Mouse (Mus musculus) splenic B cell, adult 2 months (primary cell): ENCODE data around the gene 9530077C05Rik.

ENCODE experiments used
- DNase-seq: peaks from one replicate; pipeline ENCODE4 v3.0.0-alpha.2; 2011; ENCODE audit warnings: low read depth, low spot score
- H3K27me3 ChIP-seq: 2 replicates; pipeline ENCODE4 v1.6.1; 2012; ENCODE audit warnings: mild to moderate bottlenecking, low read length, moderate library complexity, mixed read lengths; ENCODE audit not compliant: control insufficient read depth, poor library complexity, insufficient read depth, severe bottlenecking
- H3K36me3 ChIP-seq: 2 replicates; pipeline ENCODE4 v1.6.1; 2012; ENCODE audit warnings: mild to moderate bottlenecking, low read length, moderate library complexity, mixed read lengths; ENCODE audit not compliant: control insufficient read depth, poor library complexity, insufficient read depth, severe bottlenecking

Gene 9530077C05Rik

DNA sequence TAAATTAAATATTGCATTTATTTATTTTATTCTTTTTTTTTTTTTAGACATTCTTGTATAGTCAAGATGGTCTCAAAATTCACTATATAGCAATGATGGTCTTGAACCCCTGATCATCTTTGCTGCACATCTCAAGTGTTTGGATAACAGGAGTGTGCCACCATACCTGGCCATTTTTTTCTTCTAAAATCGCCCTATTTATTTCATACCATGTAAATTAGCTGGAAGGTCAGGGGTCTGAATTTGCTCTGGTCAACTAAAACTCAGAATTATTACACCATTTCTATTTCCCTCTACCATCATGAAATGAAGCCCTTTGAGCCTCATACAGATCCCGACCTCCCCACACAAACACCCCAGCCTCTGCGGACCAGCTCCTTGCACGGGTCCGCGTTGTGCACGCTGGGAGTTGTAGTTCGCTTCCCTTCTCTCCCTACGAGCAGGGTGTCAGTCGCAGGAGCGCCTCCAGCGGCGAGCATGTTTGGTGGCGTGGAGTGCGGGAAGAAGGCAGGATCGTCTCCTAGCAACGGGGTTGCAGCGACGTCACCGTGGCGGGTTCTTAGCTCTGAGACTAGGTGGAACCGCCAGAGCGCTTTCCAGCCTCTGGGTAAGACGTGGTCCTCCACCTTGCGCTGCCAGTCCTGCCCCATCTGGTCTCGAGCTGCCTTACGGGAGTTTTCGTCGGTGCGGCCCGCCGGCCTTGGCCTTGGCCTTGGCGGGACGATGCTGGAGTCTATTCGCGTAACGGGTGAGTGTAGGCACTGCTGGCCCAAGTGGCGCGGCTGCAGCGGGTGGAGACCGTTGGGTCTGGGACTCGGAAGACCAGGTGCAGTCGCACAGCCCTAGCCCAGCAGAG lies at the start of gene 9530077C05Rik:
Gene 9530077C05Rik (plus strand): TSS at position 512 of the 856 bp plus-strand sequence.
- H3K27me3 ChIP-seq, result no peaks in the 10 kb centered on the region
- H3K36me3 ChIP-seq, result no peaks in the 10 kb centered on the region
- DNase-seq, result peak; percentile 94

DNA sequence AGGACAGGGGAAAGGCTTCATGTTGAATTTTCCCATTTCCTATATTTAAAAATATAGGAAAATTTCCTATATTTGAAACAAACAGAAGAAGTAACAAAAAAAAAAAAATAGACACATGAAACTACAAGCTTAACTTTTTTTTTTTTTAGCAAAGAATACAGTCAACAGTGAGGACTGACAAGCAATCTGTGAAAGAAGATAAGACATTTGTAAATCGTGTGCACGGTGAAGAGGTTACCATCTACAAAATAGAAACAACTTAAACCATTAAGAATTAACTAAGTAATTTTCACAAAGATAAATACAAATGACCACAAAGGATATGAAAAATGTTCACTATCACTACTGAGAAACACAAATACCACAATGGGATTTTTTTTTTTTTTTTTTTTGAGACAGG lies 45.1 kb upstream of the 9530077C05Rik start:
- no peak for DNase-seq
- Histone ChIP-seq H3K27me3 (no peaks in the 10 kb centered on the region), H3K36me3 (peaks cover 2% of the 10 kb centered on the region; the same call in 1 of the 2 replicates)

DNA sequence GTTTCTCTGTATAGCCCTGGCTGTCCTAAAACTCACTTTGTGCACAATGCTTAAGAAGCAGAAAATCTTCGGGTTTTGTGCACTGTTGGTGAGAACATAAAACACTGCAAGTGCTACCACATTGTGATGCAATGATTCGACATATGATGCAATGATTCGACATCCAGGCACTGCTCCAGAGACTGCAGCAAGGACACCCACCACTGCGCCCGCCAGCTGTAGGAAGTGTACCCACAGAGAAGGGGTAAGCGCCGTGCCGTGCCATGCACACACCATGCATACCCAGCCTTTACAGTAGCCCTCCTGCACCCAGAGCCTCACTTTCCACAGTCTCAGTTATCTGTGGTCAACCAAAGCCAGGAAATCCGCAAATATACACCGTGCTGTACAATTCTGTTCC lies 44.7 kb upstream of the 9530077C05Rik start:
- DNase-seq, result no peak
- Histone ChIP-seq H3K36me3 (peaks cover 2% of the 10 kb centered on the region; the same call in 1 of the 2 replicates), H3K27me3 (no peaks in the 10 kb centered on the region)

DNA sequence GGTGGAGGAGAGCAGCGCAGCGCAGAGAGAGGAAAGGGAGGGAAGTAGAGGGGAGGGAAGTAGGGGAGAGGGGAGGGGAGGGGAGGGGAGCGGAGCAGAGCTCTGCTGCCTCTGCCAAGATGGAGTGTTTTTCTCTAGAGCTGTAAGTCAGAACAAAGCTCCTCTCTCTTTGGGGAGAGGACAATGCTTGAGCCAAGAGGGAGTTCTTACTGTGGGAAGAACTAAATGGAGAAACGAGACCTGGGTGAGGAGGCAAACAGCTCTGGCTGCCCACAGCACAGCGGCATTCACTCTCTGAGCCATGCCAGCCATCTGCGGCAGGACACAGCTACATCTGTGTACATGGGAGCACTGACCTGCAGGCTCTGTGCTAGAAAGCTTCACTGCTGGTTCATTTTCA lies 43.3 kb upstream of the 9530077C05Rik start:
- H3K36me3 ChIP-seq, result peaks cover 2% of the 10 kb centered on the region; the same call in 1 of the 2 replicates
- DNase-seq, result no peak

DNA sequence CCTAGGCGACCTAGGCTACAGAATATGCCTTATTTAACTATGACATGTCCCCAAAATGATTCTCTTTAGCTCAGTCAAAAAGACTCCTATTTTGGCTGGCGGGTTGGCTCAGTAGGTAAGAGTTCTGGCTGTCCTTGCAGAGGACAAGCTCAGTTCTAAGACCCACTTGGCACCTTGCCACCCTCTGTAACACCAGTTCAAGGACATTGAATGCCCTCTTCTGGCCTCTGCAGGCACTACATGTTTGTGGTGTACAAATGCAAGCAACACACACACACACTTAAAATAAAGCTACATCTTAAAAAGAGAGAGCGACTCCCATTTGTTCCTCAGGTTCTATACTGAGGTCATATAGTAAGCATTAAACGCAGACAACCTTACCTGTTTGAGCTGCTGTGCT lies 38.6 kb upstream of the 9530077C05Rik start:
- peak; percentile 56 for DNase-seq
- no peaks in the 10 kb centered on the region for H3K27me3 ChIP-seq
- no peaks in the 10 kb centered on the region for H3K36me3 ChIP-seq

More for the DNA sequence above, 43.3 kb upstream of the 9530077C05Rik start:
- no peaks in the 10 kb centered on the region for H3K27me3 ChIP-seq

DNA sequence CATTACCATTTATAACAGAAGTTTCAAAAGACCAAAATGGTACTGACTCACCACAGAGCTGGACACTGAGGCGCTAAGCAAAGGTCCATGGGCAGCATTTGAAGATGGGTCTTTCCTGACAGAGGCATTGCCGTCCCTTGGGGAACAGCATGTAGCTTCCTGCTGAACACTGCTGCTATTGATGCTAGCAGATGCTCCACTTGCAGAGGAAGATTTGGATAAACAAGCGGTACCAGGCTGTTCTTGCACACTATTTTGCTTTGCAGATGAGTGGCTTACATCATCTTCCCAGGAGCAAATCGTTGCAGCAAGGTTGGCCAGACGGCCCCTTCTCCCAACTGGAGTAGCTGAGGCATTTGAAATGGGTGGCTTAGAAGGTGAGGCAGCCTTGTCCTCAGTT lies 35.2 kb upstream of the 9530077C05Rik start:
- H3K27me3 ChIP-seq, result no peaks in the 10 kb centered on the region
- no peak for DNase-seq
- no peaks in the 10 kb centered on the region for H3K36me3 ChIP-seq

DNA sequence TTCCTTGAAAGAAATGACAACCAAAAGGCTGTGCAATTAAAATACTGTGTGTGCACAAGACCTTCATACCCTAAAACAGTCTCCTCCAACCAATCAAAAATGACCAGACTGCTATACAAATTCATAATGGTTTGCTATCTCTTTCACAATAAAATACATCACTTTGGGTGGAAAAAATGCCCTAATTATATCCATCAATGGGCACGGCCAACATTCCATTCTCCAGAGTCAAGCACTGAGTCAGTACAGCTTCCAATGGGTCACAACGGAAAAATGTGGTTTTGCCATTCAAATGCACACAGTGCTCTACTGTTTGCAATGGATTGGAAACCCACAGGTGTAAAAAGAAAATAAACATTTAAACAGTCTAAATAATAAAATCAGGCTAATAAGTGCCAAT lies 25.4 kb upstream of the 9530077C05Rik start:
- H3K36me3 ChIP-seq, result no peaks in the 10 kb centered on the region; the same call in 1 of the 2 replicates
- DNase-seq, result no peak
- H3K27me3 ChIP-seq, result no peaks in the 10 kb centered on the region

DNA sequence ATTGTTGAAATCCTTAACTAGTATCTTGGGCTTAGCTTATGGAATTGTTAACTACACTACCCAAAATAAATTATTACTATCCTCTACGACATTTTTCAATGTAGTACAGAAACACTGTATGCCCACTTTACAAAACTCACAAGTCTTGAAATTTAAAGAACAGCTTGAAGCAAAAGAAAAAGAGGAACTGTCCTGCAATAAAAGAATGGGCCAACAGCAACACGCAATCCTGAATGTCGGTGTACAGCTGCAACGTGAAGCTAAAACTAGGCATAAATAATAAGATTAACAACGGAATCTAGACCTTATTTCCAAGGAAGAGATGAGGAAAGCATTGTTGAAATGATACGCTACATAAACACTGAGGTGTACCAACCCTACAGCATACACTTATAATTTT lies 23.4 kb upstream of the 9530077C05Rik start:
- Histone ChIP-seq H3K27me3 (no peaks in the 10 kb centered on the region), H3K36me3 (no peaks in the 10 kb centered on the region; the same call in 1 of the 2 replicates)
- peak; percentile 20 for DNase-seq

DNA sequence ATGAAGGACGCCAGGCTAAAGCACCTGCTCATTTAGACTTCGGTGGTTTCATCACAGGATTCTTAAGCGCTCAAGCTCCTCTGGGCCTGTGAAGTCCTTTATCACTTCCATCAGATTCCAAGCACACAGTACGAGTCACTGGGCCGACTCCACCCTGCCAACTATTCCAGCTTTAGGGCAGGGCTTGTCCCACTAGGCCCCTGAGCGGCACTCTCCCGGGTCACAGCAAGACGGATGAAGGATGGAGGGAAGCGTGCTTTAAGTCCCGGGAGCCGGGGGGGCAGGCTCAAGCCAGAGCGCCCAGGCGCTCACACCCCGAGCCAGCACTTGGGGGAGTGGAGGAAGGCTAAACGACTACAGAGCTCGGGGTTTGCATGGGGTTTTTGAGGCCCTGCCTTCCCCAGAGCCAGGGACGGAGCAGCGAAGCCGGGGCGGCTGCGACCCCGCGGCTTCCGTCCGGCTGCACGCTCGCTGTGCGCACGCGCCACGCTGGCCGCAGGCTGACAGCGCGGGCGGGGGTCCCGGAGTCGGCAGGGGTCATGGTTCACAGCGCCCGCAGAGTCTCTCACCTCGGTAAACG lies 22.8 kb upstream of the 9530077C05Rik start:
- Histone ChIP-seq H3K27me3 (no peaks in the 10 kb centered on the region), H3K36me3 (no peaks in the 10 kb centered on the region; the same call in 1 of the 2 replicates)
- no peak for DNase-seq

DNA sequence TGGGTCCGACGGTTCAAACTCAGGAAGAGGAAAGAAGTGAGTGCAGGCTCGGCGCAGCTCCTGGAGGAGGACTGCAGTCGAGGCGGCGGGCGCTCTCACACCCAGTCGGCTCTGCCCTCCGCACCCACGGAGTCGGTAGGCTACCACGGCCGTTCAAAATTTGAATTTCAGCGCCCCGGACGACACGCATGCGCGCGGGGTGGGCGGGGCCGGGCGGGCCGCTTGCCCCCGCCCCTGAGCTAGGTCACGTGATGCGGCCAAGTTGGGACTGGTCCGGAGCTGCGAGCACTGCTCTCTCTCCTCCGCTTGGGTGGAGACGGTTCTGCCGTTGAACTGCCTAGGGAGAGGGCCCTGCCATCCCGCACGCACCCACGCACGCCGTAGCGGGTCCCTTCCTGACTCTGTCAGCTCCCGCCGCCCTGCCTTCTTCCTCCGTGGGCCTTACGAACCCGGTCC lies 22.3 kb upstream of the 9530077C05Rik start, which contains the start of gene Anln:
Gene Anln (minus strand): TSS at position 168 of the 456 bp plus-strand sequence.
- Histone ChIP-seq H3K36me3 (no peaks in the 10 kb centered on the region; the same call in 1 of the 2 replicates), H3K27me3 (no peaks in the 10 kb centered on the region)
- DNase-seq, result peak; percentile 94

DNA sequence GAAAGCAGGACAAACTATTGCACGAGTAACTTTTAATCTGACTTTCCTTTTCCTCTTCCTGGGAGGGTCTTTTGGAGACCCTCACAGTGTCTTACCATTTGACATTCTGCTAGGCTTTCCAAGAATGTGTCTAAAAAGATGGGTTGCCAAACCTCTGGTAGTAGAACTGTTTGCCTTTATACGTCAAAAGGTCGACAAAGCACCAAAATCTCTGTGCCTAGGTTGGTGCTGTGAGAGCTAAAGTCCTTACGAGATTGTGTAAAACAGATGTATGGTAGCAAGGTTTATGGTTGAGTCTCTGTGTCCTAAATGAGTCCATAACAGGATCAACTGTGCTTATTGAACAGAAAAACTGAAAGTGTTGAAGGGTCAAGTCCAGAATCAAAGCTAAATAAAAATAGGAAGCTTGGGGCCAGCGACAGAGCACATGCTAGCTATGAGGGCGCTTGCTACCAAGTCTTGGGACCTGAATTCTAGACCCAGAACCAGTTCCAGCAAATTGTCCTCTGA lies 21.5 kb upstream of the 9530077C05Rik start:
- DNase-seq, result no peak
- H3K36me3 ChIP-seq, result no peaks in the 10 kb centered on the region; the same call in 1 of the 2 replicates
- no peaks in the 10 kb centered on the region for H3K27me3 ChIP-seq

DNA sequence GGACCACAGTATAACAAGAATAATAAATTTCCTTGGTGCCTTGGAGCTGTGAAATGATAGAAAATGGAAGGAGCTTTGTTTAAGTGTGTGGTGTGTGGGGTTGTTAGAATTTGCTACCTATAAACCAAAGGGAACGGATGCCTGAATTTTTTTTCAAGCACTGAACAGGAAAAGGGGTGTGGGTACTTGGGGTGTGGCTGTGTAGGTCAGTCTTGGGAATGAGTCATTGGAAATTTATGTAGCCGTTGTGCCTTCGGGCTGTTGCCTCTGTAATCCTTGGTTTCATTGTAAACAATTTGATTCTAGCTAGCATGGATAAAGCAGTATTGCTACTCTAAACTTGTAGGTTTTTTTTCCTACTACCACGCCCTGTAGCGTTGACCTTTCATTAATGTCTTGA lies 20.9 kb upstream of the 9530077C05Rik start:
- no peaks in the 10 kb centered on the region; the same call in 1 of the 2 replicates for H3K36me3 ChIP-seq
- DNase-seq, result no peak
- H3K27me3 ChIP-seq, result no peaks in the 10 kb centered on the region

DNA sequence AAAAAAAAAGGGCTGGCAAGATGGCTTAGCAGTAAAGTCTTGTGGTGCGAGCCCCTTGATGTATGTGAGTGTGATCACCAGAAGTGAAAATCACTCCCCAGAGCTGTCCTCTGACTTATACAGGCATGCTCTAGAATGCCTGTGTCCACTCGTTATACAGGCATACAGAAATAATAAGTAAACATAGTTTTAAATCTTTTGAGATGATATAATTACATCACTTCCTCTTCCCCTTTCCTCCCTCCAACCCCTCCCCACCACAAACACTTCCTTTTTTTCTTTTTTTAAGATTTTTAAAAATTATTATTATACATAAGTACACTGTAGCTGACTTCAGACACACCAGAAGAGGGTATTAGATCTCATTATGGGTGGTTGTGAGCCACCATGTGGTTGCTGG lies 16.6 kb upstream of the 9530077C05Rik start:
- peak; percentile 41 for DNase-seq
- Histone ChIP-seq H3K27me3 (no peaks in the 10 kb centered on the region), H3K36me3 (no peaks in the 10 kb centered on the region)

DNA sequence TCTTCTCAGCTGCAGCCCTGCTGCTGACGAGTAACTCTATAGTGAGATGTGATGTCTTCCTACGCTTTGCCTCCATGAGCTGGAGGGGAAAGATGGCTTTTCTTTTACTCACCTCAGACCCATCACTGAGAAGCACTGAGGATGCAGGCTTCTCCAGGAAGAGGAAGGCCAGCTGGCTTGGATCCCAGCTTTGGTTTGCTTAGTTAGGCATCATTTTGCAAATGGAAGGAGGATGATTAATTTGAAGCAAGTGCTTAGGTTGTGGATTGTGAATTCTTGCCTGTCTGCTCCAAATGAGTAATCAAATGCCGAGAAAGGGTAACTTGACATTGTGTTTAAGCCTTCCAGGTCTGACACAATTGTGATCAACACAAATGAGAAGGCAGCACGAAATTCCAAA lies 12.3 kb upstream of the 9530077C05Rik start:
- DNase-seq, result no peak
- Histone ChIP-seq H3K36me3 (no peaks in the 10 kb centered on the region), H3K27me3 (no peaks in the 10 kb centered on the region)

DNA sequence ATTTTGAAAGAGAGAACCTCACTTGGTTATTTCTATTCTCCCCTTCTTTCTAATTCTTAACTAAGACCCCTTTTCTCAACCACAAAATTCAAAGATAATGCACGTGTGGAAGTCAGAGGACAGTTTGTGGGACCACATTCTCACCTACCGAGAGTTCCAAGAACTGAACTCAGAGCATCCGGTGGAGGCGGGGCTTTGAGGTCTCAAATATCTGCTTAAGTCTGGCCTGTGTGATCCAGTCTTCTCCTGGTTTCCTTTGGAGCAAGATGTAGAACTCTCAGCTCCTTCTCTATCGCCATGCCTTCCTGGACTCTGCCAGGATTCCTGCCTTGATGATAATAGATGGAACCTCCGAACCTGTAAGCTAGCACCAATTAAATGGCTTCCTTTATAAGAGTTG lies 9.3 kb upstream of the 9530077C05Rik start:
- Histone ChIP-seq H3K27me3 (no peaks in the 10 kb centered on the region), H3K36me3 (no peaks in the 10 kb centered on the region)
- no peak for DNase-seq
